Comparison of ENCODE assay signal across 9 mouse cellular contexts in genomic region chr10:127080901-127081780, GRCm38 (mm10). TPM values are rescaled to one million over a fixed set of nuclear protein-coding genes. Genes with fewer than 3 reads are reported as not detected.
DNase-seq lines count a peak whose midpoint lies in the region; ATAC-seq and TF ChIP-seq lines count a peak whose summit lies in the region.
"Had no signal": no experiment of that assay in that cellular context is flagged by ENCODE, and none has a peak within 500 bp of the region (broad histone marks: within the 10 kb centered on the region; RNA-seq: fewer than 3 reads in every experiment).

No protein-coding gene starts in this region.

- peak overlapping the region; percentile 58 for H3K27ac ChIP-seq in gastrocnemius, adult 2 months
- no peak overlapping the region for H3K27ac ChIP-seq in ES-E14 (ENCODE audit: insufficient read depth, low read depth, low read length, poor library complexity, severe bottlenecking)
- no peak overlapping the region for H3K27ac ChIP-seq in forebrain, embryonic 14.5 days (ENCODE audit: low read depth, low read length)
- H3K27ac ChIP-seq in intestine, embryonic 14.5 days (ENCODE audit: low read depth), result no peak overlapping the region
- peak overlapping the region; percentile 55 for H3K27ac ChIP-seq in midbrain, embryonic 16.5 days (ENCODE audit: low read length)

- no peaks in the 10 kb centered on the region for H3K9me3 ChIP-seq in ES-E14 (ENCODE audit: control insufficient read depth, insufficient read depth, low read depth, low read length)
- no peaks in the 10 kb centered on the region for H3K9me3 ChIP-seq in forebrain, embryonic 14.5 days (replicated peaks; ENCODE audit: control insufficient read depth, low read length)
- no peaks in the 10 kb centered on the region for H3K9me3 ChIP-seq in intestine, embryonic 14.5 days (ENCODE audit: control insufficient read depth, low read length)
- no peaks in the 10 kb centered on the region for H3K9me3 ChIP-seq in midbrain, embryonic 16.5 days (replicated peaks; ENCODE audit: control insufficient read depth, low read length, poor library complexity, severe bottlenecking)

- ATAC-seq in forebrain, embryonic 14.5 days, result no peak
- ATAC-seq in intestine, embryonic 14.5 days (replicated peaks; ENCODE audit: low FRiP score, low TSS enrichment, low read depth), result no peak
- no peak for ATAC-seq in midbrain, embryonic 16.5 days

- intact Hi-C loops in gastrocnemius, adult 2 months (cut with DNase I), result no loop called here

- peak overlapping the region; percentile 97 for H3K4me2 ChIP-seq in forebrain, embryonic 14.5 days (ENCODE audit: low read length)
- peak overlapping the region; percentile 50 for H3K4me2 ChIP-seq in intestine, embryonic 14.5 days (ENCODE audit: low read length)
- H3K4me2 ChIP-seq in midbrain, embryonic 16.5 days (ENCODE audit: low read length), result peak overlapping the region; percentile 99

- in situ Hi-C loops in ES-E14 (cut with MboI; ENCODE audit: low sequenced_read_pairs in 2 of 2, unreplicated experiment in 2 of 2), result no loop called here

- peaks cover 37% of the 10 kb centered on the region for H3K27me3 ChIP-seq in forebrain, embryonic 14.5 days (replicated peaks; ENCODE audit: control insufficient read depth, insufficient read depth, low read length)
- peaks cover 80% of the 10 kb centered on the region for H3K27me3 ChIP-seq in intestine, embryonic 14.5 days (replicated peaks; ENCODE audit: control insufficient read depth, insufficient read depth, low read length)
- 0 out of 2 replicates have a peak, but pooled peaks cover 3% of the 10 kb centered on the region for H3K27me3 ChIP-seq in midbrain, embryonic 16.5 days (ENCODE audit: control insufficient read depth, insufficient read depth, low read depth, low read length)
- H3K27me3 ChIP-seq: megakaryocyte, embryonic 14.5 days had no signal

- H3K9ac ChIP-seq in ES-E14 (ENCODE audit: insufficient read depth, low read depth, low read length, poor library complexity, severe bottlenecking), result no peak overlapping the region
- peak overlapping the region; percentile 85 for H3K9ac ChIP-seq in forebrain, embryonic 14.5 days (ENCODE audit: low read length)
- H3K9ac ChIP-seq in intestine, embryonic 14.5 days (ENCODE audit: low read length), result peak overlapping the region; percentile 14; the same call in 1 of the 2 replicates
- H3K9ac ChIP-seq in midbrain, embryonic 16.5 days (ENCODE audit: low read depth, low read length), result peak overlapping the region; percentile 99

- TF ChIP-seq CTCF in gastrocnemius, adult 2 months (IDR thresholded peaks at IDR 0.05), result no peak

- peaks cover 0 to 12% of the 10 kb centered on the region in 2 experiments; a peak in 1 of 4 replicates for H3K4me1 ChIP-seq in ES-E14 (ENCODE audit: control insufficient read depth in 2 of 2, insufficient read depth in 2 of 2, low read length in 2 of 2, poor library complexity in 1 of 2)
- H3K4me1 ChIP-seq in forebrain, embryonic 14.5 days (ENCODE audit: control insufficient read depth, insufficient read depth, low read length), result peaks cover 31% of the 10 kb centered on the region
- H3K4me1 ChIP-seq in intestine, embryonic 14.5 days (replicated peaks; ENCODE audit: control insufficient read depth, insufficient read depth, low read length), result peaks cover 27% of the 10 kb centered on the region
- peaks cover 40% of the 10 kb centered on the region for H3K4me1 ChIP-seq in midbrain, embryonic 16.5 days (ENCODE audit: control insufficient read depth, insufficient read depth, low read length)

- H3K36me3 ChIP-seq in ES-E14 (ENCODE audit: control insufficient read depth, insufficient read depth, low read length, poor library complexity, severe bottlenecking), result no peaks in the 10 kb centered on the region
- H3K36me3 ChIP-seq in forebrain, embryonic 14.5 days (ENCODE audit: control insufficient read depth, insufficient read depth, low read length), result peaks cover 10% of the 10 kb centered on the region; the same call in 1 of the 2 replicates
- H3K36me3 ChIP-seq in intestine, embryonic 14.5 days (ENCODE audit: control insufficient read depth, insufficient read depth, low read length), result no peaks in the 10 kb centered on the region
- H3K36me3 ChIP-seq in midbrain, embryonic 16.5 days (ENCODE audit: control insufficient read depth, insufficient read depth, low read length), result peaks cover 17% of the 10 kb centered on the region

- 2% methylated on average over 48 of the region's 48 CpGs for WGBS in forebrain, embryonic 14.5 days
- WGBS in intestine, embryonic 14.5 days, result 3% methylated on average over 48 of the region's 48 CpGs
- 2% methylated on average over 47 of the region's 48 CpGs for WGBS in midbrain, embryonic 16.5 days

- peak overlapping the region; percentile 71 for H3K4me3 ChIP-seq in gastrocnemius, adult 2 months
- H3K4me3 ChIP-seq in ES-E14 (ENCODE audit: insufficient read depth in 1 of 2, low read depth in 1 of 2, low read length in 2 of 2, poor library complexity in 1 of 2, severe bottlenecking in 1 of 2), result peak overlapping the region; percentile 11 to 29; a peak in 2 of 4 replicates
- peak overlapping the region; percentile 74 for H3K4me3 ChIP-seq in forebrain, embryonic 14.5 days (ENCODE audit: low read depth, low read length)
- H3K4me3 ChIP-seq in intestine, embryonic 14.5 days (ENCODE audit: low read depth, low read length), result peak overlapping the region; percentile 17
- H3K4me3 ChIP-seq in midbrain, embryonic 16.5 days (ENCODE audit: low read depth, low read length), result peak overlapping the region; percentile 88
- H3K4me3 ChIP-seq: megakaryocyte, embryonic 14.5 days had no signal

- peak; percentile 65 for DNase-seq in gastrocnemius, adult 2 months
- DNase-seq in gastrocnemius, postnatal 4 days (ENCODE audit: low spot score in 2 of 2), result no peak
- no peak for DNase-seq in ES-E14 (ENCODE audit: low read depth, low spot score)
- DNase-seq in forebrain, embryonic 14.5 days (ENCODE audit: low spot score), result no peak
- no peak for DNase-seq in intestine, embryonic 14.5 days (ENCODE audit: low spot score)
- no peak for DNase-seq in frontal cortex, postnatal 10 days (ENCODE audit: low spot score in 2 of 2)
- no peak for DNase-seq in natural killer cell, adult 2 months (ENCODE audit: low spot score in 2 of 2)

TF ChIP-seq in ES-E14, 5 proteins besides CTCF, POLR2A, EP300 and RAD21:
- no peak for TF ChIP-seq ZC3H11A (IDR thresholded peaks at IDR 0.05; ENCODE audit: borderline replicate concordance, low read depth, low read length)
- no peak for TF ChIP-seq ZNF384 (IDR thresholded peaks at IDR 0.05; ENCODE audit: low read depth, low read length)
- TF ChIP-seq CHD2 (IDR thresholded peaks at IDR 0.05; ENCODE audit: low read depth, low read length), result no peak
- no peak for TF ChIP-seq MAFK (IDR thresholded peaks at IDR 0.05; ENCODE audit: insufficient read depth, low read depth, low read length)
- no peak for TF ChIP-seq HCFC1 (IDR thresholded peaks at IDR 0.05; ENCODE audit: borderline replicate concordance, insufficient read depth, low read length)
TF ChIP-seq in ES-E14: peak in this region for 0.

RNA-seq across cellular contexts. Expression of gene Agap2, which starts 6.1 kb away (rescaled TPM):
- 1 to 10 TPM; 1.6 TPM for total RNA-seq in gastrocnemius, adult 2 months (2021)
- 1 to 10 TPM; 1.7 to 2.6 TPM for total RNA-seq in gastrocnemius, postnatal 4 days (2021)
- total RNA-seq in ES-E14 (2012; rRNA removed), result 1.4 and 2.0 TPM in 2 replicates
- 3.9 and 4.7 TPM in 2 replicates for polyA plus RNA-seq in forebrain, embryonic 14.5 days (2014; fragmentation: Nextera tagmentation; extraction: Ambion mirVana)
- polyA plus RNA-seq in intestine, embryonic 14.5 days (2014; fragmentation: Nextera tagmentation; extraction: Ambion mirVana), result 0.23 and 0.26 TPM in 2 replicates
- 5.1 and 5.3 TPM in 2 replicates for polyA plus RNA-seq in midbrain, embryonic 16.5 days (2015; fragmentation: Nextera tagmentation; extraction: Ambion mirVana)

RNA-seq across cellular contexts. Expression of gene Tspan31, which starts 11.1 kb away (rescaled TPM):
- 10 to 100 TPM; 21.6 to 29.9 TPM for total RNA-seq in gastrocnemius, adult 2 months (2021)
- 10 to 100 TPM; 39.5 to 44.3 TPM for total RNA-seq in gastrocnemius, postnatal 4 days (2021)
- total RNA-seq in ES-E14 (2012; rRNA removed), result 121 and 154 TPM in 2 replicates
- polyA plus RNA-seq in forebrain, embryonic 14.5 days (2014; fragmentation: Nextera tagmentation; extraction: Ambion mirVana), result 36.7 and 44.5 TPM in 2 replicates
- 92.4 and 114 TPM in 2 replicates for polyA plus RNA-seq in intestine, embryonic 14.5 days (2014; fragmentation: Nextera tagmentation; extraction: Ambion mirVana)
- polyA plus RNA-seq in midbrain, embryonic 16.5 days (2015; fragmentation: Nextera tagmentation; extraction: Ambion mirVana), result 105 and 110 TPM in 2 replicates

RNA-seq across cellular contexts. Expression of gene Cdk4, which starts 17.8 kb away (rescaled TPM):
- total RNA-seq in gastrocnemius, adult 2 months (2021), result 10 to 100 TPM; 33.5 to 40.5 TPM
- 100 to 1,000 TPM; 225 to 253 TPM for total RNA-seq in gastrocnemius, postnatal 4 days (2021)
- 502 and 522 TPM in 2 replicates for total RNA-seq in ES-E14 (2012; rRNA removed)
- polyA plus RNA-seq in forebrain, embryonic 14.5 days (2014; fragmentation: Nextera tagmentation; extraction: Ambion mirVana), result 1,959 and 2,468 TPM in 2 replicates
- polyA plus RNA-seq in intestine, embryonic 14.5 days (2014; fragmentation: Nextera tagmentation; extraction: Ambion mirVana), result 1,915 and 2,068 TPM in 2 replicates
- 646 and 776 TPM in 2 replicates for polyA plus RNA-seq in midbrain, embryonic 16.5 days (2015; fragmentation: Nextera tagmentation; extraction: Ambion mirVana)

RNA-seq across cellular contexts. Expression of gene March9, which starts 21.2 kb away (rescaled TPM):
- 1 to 10 TPM in 1 of 2 experiments, under 1 TPM in 1; 0.45 to 1.2 TPM for total RNA-seq in gastrocnemius, adult 2 months (2021)
- total RNA-seq in gastrocnemius, postnatal 4 days (2021), result 1 to 10 TPM; 1.6 to 1.7 TPM
- 4.6 and 8.3 TPM in 2 replicates for total RNA-seq in ES-E14 (2012; rRNA removed)
- 8.2 and 8.8 TPM in 2 replicates for polyA plus RNA-seq in forebrain, embryonic 14.5 days (2014; fragmentation: Nextera tagmentation; extraction: Ambion mirVana)
- 1.4 and 1.9 TPM in 2 replicates for polyA plus RNA-seq in intestine, embryonic 14.5 days (2014; fragmentation: Nextera tagmentation; extraction: Ambion mirVana)
- 5.6 and 6.3 TPM in 2 replicates for polyA plus RNA-seq in midbrain, embryonic 16.5 days (2015; fragmentation: Nextera tagmentation; extraction: Ambion mirVana)

RNA-seq across cellular contexts. Expression of gene Cyp27b1, which starts 33.1 kb away (rescaled TPM):
- under 1 TPM in 1 of 2 experiments, not detected in 1; 0.11 TPM for total RNA-seq in gastrocnemius, adult 2 months (2021)
- total RNA-seq in gastrocnemius, postnatal 4 days (2021), result under 1 TPM; 0.78 to 0.86 TPM
- total RNA-seq in ES-E14 (2012; rRNA removed), result 0.40 and 0.74 TPM in 2 replicates
- polyA plus RNA-seq in forebrain, embryonic 14.5 days (2014; fragmentation: Nextera tagmentation; extraction: Ambion mirVana), result 0.09 TPM in 1 of 2 replicates, not detected in the other
- polyA plus RNA-seq in intestine, embryonic 14.5 days (2014; fragmentation: Nextera tagmentation; extraction: Ambion mirVana), result 0.07 and 0.15 TPM in 2 replicates
- 0.08 and 0.14 TPM in 2 replicates for polyA plus RNA-seq in midbrain, embryonic 16.5 days (2015; fragmentation: Nextera tagmentation; extraction: Ambion mirVana)

Comparison
In these comparisons a context has a peak if more than half of its experiments do, and no peak if none do; other contexts are left out.
1. RNA of gene Cdk4, which starts 17.8 kb away (total RNA-seq): 502 to 522 TPM in ES-E14 and 225 to 253 TPM in gastrocnemius, postnatal 4 days; 33.5 to 40.5 TPM in gastrocnemius, adult 2 months; every median in the first group is over 4 times any median in the second.
2. H3K27ac ChIP-seq: peak in gastrocnemius, adult 2 months (single experiment) and midbrain, embryonic 16.5 days (single experiment); none in ES-E14 (single experiment), forebrain, embryonic 14.5 days (single experiment) and intestine, embryonic 14.5 days (single experiment).
3. H3K4me3 ChIP-seq: peak in every context shown above with its lines; median percentile 88 in midbrain, embryonic 16.5 days; 74 in forebrain, embryonic 14.5 days; 71 in gastrocnemius, adult 2 months; 20 in ES-E14; 17 in intestine, embryonic 14.5 days.
4. Peak in every context shown above with its lines, with median percentiles within 50 percentile points of each other: H3K4me2 ChIP-seq.